Mouse (Mus musculus) yolk sac, embryonic 10.5 days (tissue): Measurements from ENCODE around the gene Tekt4.

ENCODE experiments used
- DNase-seq: peaks from one replicate; pipeline ENCODE4 v3.0.0-alpha.2; 2017; ENCODE audit warnings: low spot score

Tekt4 gene

GRCm38 (mm10) chr17:25433223-25433616, 21.2 kb upstream of the Tekt4 start:
- DNase-seq = no peak

DNA sequence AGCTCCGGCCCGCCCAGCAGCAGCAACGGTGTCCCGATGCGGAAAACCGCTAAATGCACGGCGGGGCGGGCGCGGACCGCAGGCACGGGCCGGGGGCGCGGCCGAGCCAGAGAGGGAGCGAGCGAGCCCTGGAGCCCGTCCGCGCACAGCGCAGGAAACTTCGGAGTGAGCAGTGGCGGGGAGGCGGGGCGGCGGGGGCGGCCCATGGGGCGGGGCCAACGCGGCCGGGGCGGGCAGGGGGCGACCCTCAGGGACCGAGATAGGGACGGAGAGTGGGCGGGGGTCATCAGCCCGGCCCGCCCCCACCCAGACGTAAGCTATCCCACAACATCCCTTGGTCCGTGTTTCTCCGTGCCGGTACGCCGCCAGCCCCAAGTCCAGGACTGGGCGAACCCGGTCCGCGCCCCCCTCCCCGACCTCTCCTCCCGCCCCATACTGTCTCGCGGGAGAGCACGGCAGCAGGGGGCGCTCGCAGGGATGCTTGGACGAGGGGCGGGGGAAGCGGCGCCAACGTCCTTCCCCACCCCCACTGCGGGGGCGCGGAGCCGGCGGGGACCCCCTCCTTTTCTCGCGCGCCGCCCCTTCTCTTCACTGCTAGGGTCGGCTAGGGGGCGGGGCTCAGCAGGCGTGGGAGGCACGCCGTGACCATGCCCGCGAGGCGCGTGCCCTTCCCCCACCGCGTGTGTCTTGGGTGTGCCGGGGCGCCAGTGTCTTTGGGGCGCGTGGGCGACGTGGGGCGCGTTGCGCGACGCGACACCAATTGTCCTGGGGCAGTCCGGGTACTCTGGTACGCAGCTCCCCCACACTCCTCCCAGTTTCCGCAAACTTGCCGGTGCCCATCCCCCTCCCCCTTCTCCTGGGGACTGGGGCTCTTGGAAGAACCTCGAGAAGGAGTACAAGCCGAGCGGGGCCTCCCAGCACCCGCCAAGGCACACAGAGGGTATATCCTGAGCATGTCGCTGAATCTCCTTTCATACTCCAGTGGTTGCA, 20.5 kb upstream of the Tekt4 start, which contains the start of gene Cacna1h:
Gene Cacna1h, minus strand, starts transcription at position 167 of the 990 bp plus-strand sequence.
- DNase-seq = peak; percentile 73

- no peak for DNase-seq
Observed at GRCm38 (mm10) chr17:25441417-25441816, 13.0 kb upstream of the Tekt4 start.

DNA sequence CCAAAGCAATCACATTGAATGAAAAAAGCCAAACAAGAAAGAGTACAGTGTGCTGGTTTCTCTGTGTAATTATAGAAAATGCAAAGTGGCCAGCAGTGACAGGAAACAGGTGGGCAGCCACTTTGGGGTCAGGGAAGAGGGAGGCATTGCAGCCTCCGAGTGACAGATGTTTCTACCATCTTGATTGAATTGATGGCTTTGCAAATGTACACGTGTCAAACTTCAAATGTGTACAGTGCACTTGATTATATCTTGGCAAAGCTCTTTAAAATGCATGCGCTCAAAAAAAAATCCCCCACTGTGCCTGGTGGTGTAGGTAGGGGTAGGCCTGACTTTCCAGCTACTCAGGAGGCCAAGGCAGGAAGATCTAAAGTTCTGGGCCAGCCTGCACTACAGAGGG, 11.5 kb upstream of the Tekt4 start:
- DNase-seq = no peak

GRCm38 (mm10) chr17:25445074-25445473, 9.3 kb upstream of the Tekt4 start:
- DNase-seq = no peak

DNA sequence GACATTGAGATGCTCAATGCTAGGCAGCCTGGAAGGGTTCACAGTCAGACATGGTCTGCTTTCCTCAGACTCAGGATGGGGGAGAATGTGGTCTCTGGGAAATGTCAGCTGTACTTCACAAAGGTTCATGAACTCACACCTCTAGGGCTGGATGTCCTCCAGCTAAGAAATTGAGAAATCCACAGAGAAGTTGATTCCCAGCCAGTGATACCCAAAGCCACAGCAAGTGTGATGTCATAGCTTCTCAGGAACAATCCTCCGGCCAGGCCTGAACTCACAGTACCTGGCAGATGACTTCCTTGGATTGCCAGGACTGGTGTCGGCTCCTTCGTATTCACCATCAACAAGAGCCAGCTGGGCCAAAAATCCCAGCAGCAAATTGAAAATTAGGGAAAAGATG, 8.6 kb upstream of the Tekt4 start:
- DNase-seq = no peak

- no peak for DNase-seq
Observed at GRCm38 (mm10) chr17:25447865-25448264, 6.5 kb upstream of the Tekt4 start.

GRCm38 (mm10) chr17:25450329-25450728, 4.1 kb upstream of the Tekt4 start:
- DNase-seq = no peak

- no peak for DNase-seq
Observed at GRCm38 (mm10) chr17:25452246-25452965, 2.0 kb upstream of the Tekt4 start.

DNA sequence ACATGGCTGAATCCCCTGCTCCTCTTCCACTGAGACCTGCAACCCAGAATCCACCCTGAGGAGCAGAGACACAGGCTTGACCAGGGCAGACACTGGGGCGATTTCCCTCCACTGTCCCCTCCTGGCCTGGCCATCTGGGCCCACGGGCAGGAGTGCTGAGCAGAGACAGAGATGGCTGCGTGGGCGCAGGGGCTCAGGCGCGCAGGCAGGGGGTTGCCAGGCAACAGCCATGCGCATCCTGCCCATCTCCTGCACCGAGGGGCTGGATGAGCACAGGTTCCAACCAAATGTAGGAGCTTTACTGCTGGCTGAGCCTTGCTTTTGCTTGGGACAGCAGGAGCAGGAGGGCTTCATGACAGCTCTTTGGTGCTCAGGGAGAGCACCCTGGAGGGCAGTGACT, 2.1 kb downstream of the Tekt4 start:
- no peak for DNase-seq

- DNase-seq = no peak
Observed at GRCm38 (mm10) chr17:25462236-25462875, 7.9 kb downstream of the Tekt4 start.

GRCm38 (mm10) chr17:25463326-25463945, 9.0 kb downstream of the Tekt4 start:
- DNase-seq = no peak

DNA sequence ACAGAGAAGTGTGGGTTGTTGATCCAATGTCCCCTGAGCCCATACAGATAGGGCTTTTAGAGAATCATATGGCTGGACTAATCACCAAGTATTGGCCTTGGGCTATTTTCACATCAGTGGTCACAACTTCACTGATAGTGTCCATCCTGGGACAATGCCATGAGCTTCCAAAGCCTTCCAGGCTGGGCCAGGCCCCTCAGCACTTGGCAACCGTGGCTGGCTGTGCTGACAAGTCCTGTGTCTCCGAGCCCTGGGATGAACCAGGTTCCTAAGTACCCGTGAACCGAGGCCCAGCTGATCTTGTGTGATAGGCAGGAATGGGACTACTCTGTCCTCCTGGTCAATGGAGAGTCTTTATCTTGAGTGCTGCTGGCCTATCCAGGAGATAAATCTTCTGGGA, 9.7 kb downstream of the Tekt4 start:
- DNase-seq = no peak

DNA sequence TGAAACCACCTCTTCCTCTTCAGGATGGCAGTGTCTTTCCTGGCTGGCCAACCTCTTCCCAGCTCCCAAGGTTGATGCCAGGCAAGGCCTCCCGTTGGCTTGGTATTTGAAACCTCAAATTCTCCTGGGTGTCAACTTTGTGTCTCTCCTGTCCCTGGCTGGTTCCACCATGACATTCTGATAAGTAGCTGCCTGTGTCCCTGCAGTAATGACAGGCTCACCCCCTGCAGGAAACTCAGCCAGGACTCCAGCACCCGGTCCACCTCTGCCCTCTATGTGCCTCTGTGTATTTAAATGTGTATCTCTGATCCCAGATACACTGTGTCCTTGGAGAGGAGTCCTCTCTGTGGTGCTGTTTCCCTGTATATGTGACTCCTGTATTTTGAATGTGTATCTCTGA, 11.8 kb downstream of the Tekt4 start:
- DNase-seq = no peak

GRCm38 (mm10) chr17:25467781-25468180, 13.4 kb downstream of the Tekt4 start:
- DNase-seq = no peak

GRCm38 (mm10) chr17:25468301-25468700, 13.9 kb downstream of the Tekt4 start:
- DNase-seq = no peak

- peak; percentile 21 for DNase-seq
Observed at GRCm38 (mm10) chr17:25469798-25470197, 15.4 kb downstream of the Tekt4 start.

- DNase-seq = no peak
Observed at GRCm38 (mm10) chr17:25471418-25471817, 17.0 kb downstream of the Tekt4 start.

- DNase-seq = no peak
Observed at GRCm38 (mm10) chr17:25472044-25472443, 17.6 kb downstream of the Tekt4 start.

DNA sequence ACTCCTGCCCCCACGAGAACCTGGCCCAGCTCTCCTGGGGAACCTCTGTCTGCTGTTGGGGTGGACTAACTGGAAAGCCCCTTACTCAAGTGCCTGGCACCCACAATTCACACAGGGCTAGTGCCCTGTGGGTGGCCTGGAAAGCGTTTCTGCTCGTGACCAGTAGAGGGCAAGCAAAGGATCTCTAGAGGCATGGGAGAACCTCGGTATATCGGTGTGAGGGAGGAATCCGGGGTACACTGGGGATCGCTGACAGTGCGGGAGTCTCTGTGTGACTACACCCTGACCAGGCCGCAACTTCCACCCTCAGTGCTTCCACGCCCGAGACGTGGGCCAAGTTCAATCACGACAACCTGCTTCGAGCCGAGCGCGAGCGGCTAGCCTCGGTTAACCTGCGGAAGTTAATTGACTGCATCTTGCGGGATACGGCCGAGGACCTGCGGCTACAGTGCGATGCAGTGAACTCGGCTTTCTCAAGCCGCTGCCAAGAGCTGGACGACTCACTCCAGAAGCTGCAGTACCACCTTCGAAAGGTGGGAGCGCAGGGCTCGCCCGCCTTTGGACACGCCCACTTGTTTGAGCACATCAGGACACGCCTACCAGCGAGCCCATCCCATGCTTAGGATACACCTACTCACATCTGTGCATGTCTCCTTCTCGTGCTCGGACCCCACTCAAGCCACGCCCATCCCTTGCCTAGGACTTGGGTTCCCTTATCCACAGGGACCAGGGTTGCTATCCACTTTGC, 20.1 kb downstream of the Tekt4 start:
- DNase-seq = peak; percentile 42
